8 mouse cellular contexts compared by ENCODE assay signal in the genomic region with DNA sequence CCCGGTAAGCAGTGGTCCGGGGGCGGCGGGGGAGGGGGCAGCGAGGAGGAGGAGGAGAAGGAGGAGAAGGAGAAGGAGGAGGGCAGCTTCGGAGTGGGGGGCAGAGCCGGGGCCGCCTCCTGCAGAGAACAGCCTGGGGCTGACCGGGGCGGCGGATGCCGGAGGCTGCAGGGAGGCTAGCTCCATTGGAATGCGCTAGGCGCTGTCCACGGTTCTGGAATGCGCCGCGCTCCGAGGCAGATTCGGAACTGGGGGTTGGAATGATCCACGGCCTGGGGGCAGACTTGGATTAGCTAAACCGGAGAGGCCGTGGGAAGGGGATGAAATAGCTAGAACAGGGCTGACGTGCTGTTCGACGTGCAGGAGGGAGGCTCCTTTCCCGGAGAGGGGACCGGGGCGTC. TPM values are rescaled to one million over a fixed set of nuclear protein-coding genes. Genes with fewer than 3 reads are reported as not detected.
DNase-seq lines count a peak whose midpoint lies in the region; ATAC-seq and TF ChIP-seq lines count a peak whose summit lies in the region.

No protein-coding gene starts in this region.

- H3K79me2 ChIP-seq in liver, adult 2 months (ENCODE audit: control insufficient read depth, insufficient read depth, low read length) = no peaks in the 10 kb centered on the region

- no peaks in the 10 kb centered on the region for H3K9me3 ChIP-seq in midbrain, postnatal 0 days (ENCODE audit: low read length)

- H3K9ac ChIP-seq in liver, adult 2 months (ENCODE audit: low read depth, low read length) = no peak overlapping the region
- peak overlapping the region; percentile 85 for H3K9ac ChIP-seq in midbrain, postnatal 0 days (replicated peaks; ENCODE audit: low read length, poor library complexity, severe bottlenecking)

- H3K27me3 ChIP-seq in kidney, adult 2 months (replicated peaks; ENCODE audit: control insufficient read depth, insufficient read depth, low read length) = no peaks in the 10 kb centered on the region; the same call in 1 of the 2 replicates
- H3K27me3 ChIP-seq in liver, adult 2 months (ENCODE audit: control insufficient read depth, insufficient read depth, low read length) = peaks cover 17% of the 10 kb centered on the region
- no peaks in the 10 kb centered on the region for H3K27me3 ChIP-seq in midbrain, postnatal 0 days (ENCODE audit: insufficient read depth, low read length)

- H3K4me3 ChIP-seq in kidney, adult 2 months (ENCODE audit: insufficient read depth, low read depth, low read length) = no peak overlapping the region
- H3K4me3 ChIP-seq in liver, adult 2 months (ENCODE audit: insufficient read depth, low read depth, low read length) = no peak overlapping the region
- H3K4me3 ChIP-seq in midbrain, postnatal 0 days (ENCODE audit: low read depth, low read length) = peak overlapping the region; percentile 78

- no peak for TF ChIP-seq POLR2A in kidney, adult 2 months (IDR thresholded peaks at IDR 0.05; ENCODE audit: low read depth, low read length)
- TF ChIP-seq POLR2A in liver, adult 2 months (IDR thresholded peaks at IDR 0.05; ENCODE audit: extremely low read depth, insufficient read depth, low read length) = no peak

- no peaks in the 10 kb centered on the region for H3K4me1 ChIP-seq in kidney, adult 2 months (ENCODE audit: control insufficient read depth, insufficient read depth, low read length)
- H3K4me1 ChIP-seq in liver, adult 2 months (ENCODE audit: control insufficient read depth, insufficient read depth, low read length) = no peaks in the 10 kb centered on the region
- H3K4me1 ChIP-seq in midbrain, postnatal 0 days (ENCODE audit: insufficient read depth, low read length) = peaks cover 29% of the 10 kb centered on the region

- no peaks in the 10 kb centered on the region for H3K36me3 ChIP-seq in kidney, adult 2 months (ENCODE audit: control insufficient read depth, insufficient read depth, low read length)
- no peaks in the 10 kb centered on the region for H3K36me3 ChIP-seq in liver, adult 2 months (ENCODE audit: control insufficient read depth, insufficient read depth, low read length)
- no peaks in the 10 kb centered on the region for H3K36me3 ChIP-seq in midbrain, postnatal 0 days (ENCODE audit: insufficient read depth, low read length)

- TF ChIP-seq CTCF in kidney, adult 2 months (conservative IDR thresholded peaks at IDR 0.05; ENCODE audit: insufficient read depth, insufficient read length, low read depth, low read length) = no peak
- 0 out of 2 replicates have a peak, but pooled peaks have one; percentile 4 for TF ChIP-seq CTCF in liver, adult 2 months (IDR thresholded peaks at IDR 0.05; ENCODE audit: low read depth, low read length)
- TF ChIP-seq CTCF in midbrain, postnatal 0 days (IDR thresholded peaks at IDR 0.05) = no peak

- ATAC-seq in cerebellum, adult (ENCODE audit: insufficient number of reproducible peaks, low FRiP score, low TSS enrichment) = no peak
- peak; percentile 22 for ATAC-seq in midbrain, postnatal 0 days (ENCODE audit: low FRiP score)

- H3K27ac ChIP-seq in kidney, adult 2 months (ENCODE audit: insufficient read depth, low read depth, low read length) = no peak overlapping the region
- H3K27ac ChIP-seq in liver, adult 2 months (replicated peaks; ENCODE audit: insufficient read depth, low read depth, low read length) = no peak overlapping the region
- peak overlapping the region; percentile 92 for H3K27ac ChIP-seq in midbrain, postnatal 0 days (ENCODE audit: low read depth, low read length)

- peak; percentile 57 to 70 for DNase-seq in cerebellum, adult 18-20 months
- DNase-seq in embryo, embryonic 10 days (ENCODE audit: low spot score) = peak; percentile 91
- peak; percentile 38 for DNase-seq in heart, adult 8-10 months (ENCODE audit: low spot score)
- DNase-seq in kidney, adult 2 months = peak; percentile 56
- DNase-seq in liver, adult 2 months (ENCODE audit: extremely low read depth, low read depth, low spot score) = no peak
- DNase-seq in midbrain, postnatal 0 days (ENCODE audit: low spot score) = peak; percentile 51
- DNase-seq in urinary bladder, postnatal 14 days (ENCODE audit: low spot score) = peak; percentile 73

- peak overlapping the region; percentile 68 for H3K4me2 ChIP-seq in midbrain, postnatal 0 days (ENCODE audit: low read depth, low read length, poor library complexity, severe bottlenecking)

- WGBS in kidney, adult 2 months = under 1% methylated on average over 28 of the region's 29 CpGs
- under 1% methylated on average over 29 of the region's 29 CpGs for WGBS in liver, adult 2 months
- 1% methylated on average over 23 of the region's 29 CpGs for WGBS in midbrain, postnatal 0 days

RNA-seq across cellular contexts. Expression of a gene that starts 7.8 kb away (rescaled TPM):
- 1 to 10 TPM; 1.2 to 4.2 (median 2.8) TPM for total RNA-seq in heart, adult 8-10 months (2022)
- 1.5 and 2.2 TPM in 2 replicates for polyA plus RNA-seq in kidney, adult 2 months (2012; rRNA removed)
- total RNA-seq in liver, adult 2 months (2014; rRNA removed) = 0.46 and 0.54 TPM in 2 replicates
- polyA plus RNA-seq in liver, adult 2 months (2012; rRNA removed) = 0.85 and 1.1 TPM in 2 replicates
- total RNA-seq in midbrain, postnatal 0 days (2014; rRNA removed) = 311 and 368 TPM in 2 replicates
- polyA plus RNA-seq in midbrain, postnatal 0 days (2015; fragmentation: Nextera tagmentation; extraction: Ambion mirVana) = 83.5 and 86.4 TPM in 2 replicates

RNA-seq across cellular contexts. Expression of a gene that starts 27.9 kb away (rescaled TPM):
- 1 to 10 TPM in 2 of 4 experiments, under 1 TPM in 2; 0.84 to 1.2 (median 0.98) TPM for total RNA-seq in heart, adult 8-10 months (2022)
- 1.7 and 1.8 TPM in 2 replicates for polyA plus RNA-seq in kidney, adult 2 months (2012; rRNA removed)
- 0.20 and 0.65 TPM in 2 replicates for total RNA-seq in liver, adult 2 months (2014; rRNA removed)
- polyA plus RNA-seq in liver, adult 2 months (2012; rRNA removed) = 0.55 and 0.70 TPM in 2 replicates
- 7.5 and 13.4 TPM in 2 replicates for total RNA-seq in midbrain, postnatal 0 days (2014; rRNA removed)
- polyA plus RNA-seq in midbrain, postnatal 0 days (2015; fragmentation: Nextera tagmentation; extraction: Ambion mirVana) = 7.1 and 8.2 TPM in 2 replicates

RNA-seq across cellular contexts. Expression of a gene that starts 56.9 kb away (rescaled TPM):
- 1 to 10 TPM; 7.6 to 8.5 (median 8.2) TPM for total RNA-seq in heart, adult 8-10 months (2022)
- 20.4 and 25.7 TPM in 2 replicates for polyA plus RNA-seq in kidney, adult 2 months (2012; rRNA removed)
- 2.4 and 4.0 TPM in 2 replicates for total RNA-seq in liver, adult 2 months (2014; rRNA removed)
- 13.5 and 18.9 TPM in 2 replicates for polyA plus RNA-seq in liver, adult 2 months (2012; rRNA removed)
- total RNA-seq in midbrain, postnatal 0 days (2014; rRNA removed) = 28.9 and 29.0 TPM in 2 replicates
- 11.1 and 11.4 TPM in 2 replicates for polyA plus RNA-seq in midbrain, postnatal 0 days (2015; fragmentation: Nextera tagmentation; extraction: Ambion mirVana)

Comparison
In these comparisons a context has a peak if more than half of its experiments do, and no peak if none do; other contexts are left out.
1. RNA of a gene that starts 7.8 kb away (total RNA-seq): 311 to 368 TPM in midbrain, postnatal 0 days; 1.2 to 4.2 TPM in heart, adult 8-10 months and 0.46 to 0.54 TPM in liver, adult 2 months; every median in the first group is over 10 times any median in the second.